Mouse (Mus musculus): Measurements from ENCODE around the gene Arl15. TPM values are rescaled to one million over a fixed set of nuclear protein-coding genes. Genes with fewer than 3 reads are reported as not detected.
A peak's percentile ranks its signal among the peaks of the same experiment; 100 is the strongest.

Arl15 gene
- polyA plus RNA-seq, 1 experiment from 2014 or later: 8.6 TPM

DNA sequence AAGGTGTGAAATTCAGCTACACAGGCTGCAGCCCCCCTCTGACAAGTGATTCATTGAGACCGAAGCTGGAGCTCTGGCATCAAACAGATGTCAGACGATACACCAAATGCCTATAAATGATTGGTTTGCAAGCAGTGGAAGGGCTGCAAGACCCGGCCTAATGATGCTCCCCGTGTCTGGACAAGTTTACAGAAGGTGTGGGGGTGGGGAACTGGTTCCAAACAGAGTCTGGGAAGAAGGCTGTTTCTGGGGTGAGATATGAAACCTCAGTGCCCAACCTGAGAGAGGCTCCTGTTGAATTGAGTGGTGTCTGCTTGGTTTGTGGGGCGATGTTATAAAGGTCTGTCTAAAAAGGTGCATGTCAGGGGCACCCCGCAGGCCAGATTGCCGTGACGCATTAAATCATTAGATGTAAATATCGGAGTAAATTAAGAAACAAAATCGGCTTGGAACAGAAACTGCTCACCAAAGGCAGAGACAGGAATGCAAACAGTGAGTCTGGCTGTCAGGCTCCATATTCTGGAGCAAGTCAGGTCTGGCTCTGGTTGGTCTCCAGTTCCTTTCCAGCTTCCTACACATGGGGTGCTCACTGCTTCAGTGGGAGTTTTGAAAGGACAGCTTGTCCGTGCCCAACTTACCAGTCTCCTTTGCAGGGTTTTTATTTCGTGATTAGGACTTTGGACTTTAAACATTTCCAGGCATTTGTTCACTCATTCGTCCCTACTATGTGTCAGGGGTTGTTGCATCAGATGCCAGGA is 365.5 kb downstream of the Arl15 start:
- Histone ChIP-seq H3K36me3 (ENCODE audit: control insufficient read depth, insufficient read depth, low read length) (no peaks in the 10 kb centered on the region), H3K4me1 (replicated peaks; ENCODE audit: control insufficient read depth, insufficient read depth, low read length) (peaks cover 3% of the 10 kb centered on the region; the same call in 1 of the 2 replicates), H3K27me3 (replicated peaks; ENCODE audit: control insufficient read depth, insufficient read depth, low read length) (no peaks in the 10 kb centered on the region), H3K27ac (ENCODE audit: low read depth) (no peak overlapping the region), H3K4me2 (ENCODE audit: low read length) (no peak overlapping the region), H3K9ac (ENCODE audit: low read length) (no peak overlapping the region), H3K9me3 (ENCODE audit: control insufficient read depth, low read length) (no peaks in the 10 kb centered on the region), H3K4me3 (ENCODE audit: low read depth, low read length) (no peak overlapping the region)
- WGBS: 31% methylated on average over 13 of the region's 13 CpGs
- DNase-seq (ENCODE audit: low spot score): peak; percentile 52
- no peak for ATAC-seq (replicated peaks; ENCODE audit: low FRiP score, low TSS enrichment, low read depth)

DNA sequence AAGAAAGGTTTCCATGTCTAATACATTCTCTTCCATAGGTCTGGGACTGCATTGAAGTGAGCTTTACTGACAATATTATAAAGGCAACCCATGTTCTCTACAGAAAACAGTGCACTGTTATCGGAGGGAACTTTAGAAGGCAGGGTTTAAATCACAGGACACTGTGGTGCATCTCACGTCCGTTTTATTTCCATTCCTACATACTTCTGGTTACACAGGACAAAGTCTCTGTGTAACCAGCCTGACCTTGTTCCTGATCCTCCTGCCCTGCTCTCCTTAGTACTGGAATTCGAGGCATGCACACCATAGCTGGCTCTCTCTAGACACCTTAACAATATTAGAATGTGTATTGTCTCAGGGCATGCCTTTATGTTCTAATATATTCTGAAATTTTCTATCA is 368.4 kb downstream of the Arl15 start:
- DNase-seq (ENCODE audit: low spot score): no peak
- H3K9me3 ChIP-seq (ENCODE audit: control insufficient read depth, low read length): no peaks in the 10 kb centered on the region
- H3K36me3 ChIP-seq (ENCODE audit: control insufficient read depth, insufficient read depth, low read length): no peaks in the 10 kb centered on the region
- no peak overlapping the region for H3K9ac ChIP-seq (ENCODE audit: low read length)
- no peak overlapping the region for H3K27ac ChIP-seq (ENCODE audit: low read depth)
- H3K4me3 ChIP-seq (ENCODE audit: low read depth, low read length): no peak overlapping the region
- 50% methylated on average over 4 of the region's 4 CpGs for WGBS
- H3K27me3 ChIP-seq (replicated peaks; ENCODE audit: control insufficient read depth, insufficient read depth, low read length): no peaks in the 10 kb centered on the region
- peaks cover 3% of the 10 kb centered on the region; the same call in 1 of the 2 replicates for H3K4me1 ChIP-seq (replicated peaks; ENCODE audit: control insufficient read depth, insufficient read depth, low read length)
- no peak overlapping the region for H3K4me2 ChIP-seq (ENCODE audit: low read length)
- ATAC-seq (replicated peaks; ENCODE audit: low FRiP score, low TSS enrichment, low read depth): no peak

DNA sequence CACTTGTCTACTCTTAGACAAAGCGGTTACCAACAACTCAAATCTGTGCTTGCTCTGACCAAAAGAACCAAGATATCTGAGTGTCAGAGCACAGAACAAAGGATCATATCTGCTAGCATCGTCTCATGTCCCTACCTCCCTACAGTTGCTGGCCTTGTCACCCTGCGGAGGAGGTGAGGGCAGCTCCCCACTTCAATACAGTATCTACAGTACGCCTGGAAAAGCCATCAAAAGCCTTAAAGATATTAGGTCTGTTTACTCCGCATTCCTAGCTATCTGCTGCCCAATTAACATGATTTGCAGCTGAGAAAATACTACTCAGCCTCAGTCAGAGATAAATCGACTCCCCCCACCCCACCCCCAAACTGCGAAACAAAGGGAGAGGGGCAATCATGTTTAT is 371.3 kb downstream of the Arl15 start:
- 56% methylated on average over 7 of the region's 7 CpGs for WGBS
- no peak overlapping the region for H3K4me3 ChIP-seq (ENCODE audit: low read depth, low read length)
- DNase-seq (ENCODE audit: low spot score) (no peak), ATAC-seq (replicated peaks; ENCODE audit: low FRiP score, low TSS enrichment, low read depth) (no peak)
- H3K36me3 ChIP-seq (ENCODE audit: control insufficient read depth, insufficient read depth, low read length): no peaks in the 10 kb centered on the region
- H3K27me3 ChIP-seq (replicated peaks; ENCODE audit: control insufficient read depth, insufficient read depth, low read length): no peaks in the 10 kb centered on the region
- H3K4me1 ChIP-seq (replicated peaks; ENCODE audit: control insufficient read depth, insufficient read depth, low read length): 0 out of 2 replicates have a peak, but pooled peaks cover 3% of the 10 kb centered on the region
- H3K4me2 ChIP-seq (ENCODE audit: low read length): no peak overlapping the region
- H3K9ac ChIP-seq (ENCODE audit: low read length): no peak overlapping the region
- H3K9me3 ChIP-seq (ENCODE audit: control insufficient read depth, low read length): no peaks in the 10 kb centered on the region
- no peak overlapping the region for H3K27ac ChIP-seq (ENCODE audit: low read depth)

DNA sequence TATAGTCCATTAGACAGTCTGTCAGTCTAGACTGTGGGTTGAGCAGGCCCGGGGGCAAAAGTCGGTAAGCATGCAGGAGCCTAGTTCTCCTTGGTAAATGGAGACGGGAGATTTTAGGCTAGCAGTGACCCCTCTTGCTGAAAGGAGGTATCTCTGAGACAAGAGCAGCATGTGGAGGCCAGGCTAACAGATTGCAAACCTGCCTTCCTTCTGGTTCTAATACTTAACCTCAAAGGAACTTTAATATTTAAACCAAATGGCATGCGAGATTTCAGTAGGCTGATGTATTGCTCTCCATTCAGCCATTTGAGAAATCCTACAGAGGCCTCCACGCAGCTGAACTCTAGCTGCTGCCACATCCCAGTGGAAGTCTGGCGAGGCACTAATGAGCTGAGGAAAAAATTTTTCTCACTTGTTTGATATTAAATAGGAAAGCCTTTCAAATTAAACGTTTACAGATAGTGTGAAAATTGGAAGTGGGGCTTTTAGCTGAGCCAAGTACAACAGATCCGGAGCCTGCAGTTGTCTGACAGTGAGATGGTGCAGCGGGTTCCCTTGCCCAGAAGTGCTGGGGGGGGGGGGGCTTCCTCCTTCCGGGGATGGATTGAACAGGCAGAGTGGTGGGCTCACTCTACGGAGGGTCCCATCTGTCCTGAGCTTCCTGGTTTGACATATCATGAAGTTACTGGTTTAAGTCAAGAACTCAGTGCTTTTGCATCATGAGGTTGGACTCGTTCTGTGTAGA is 372.3 kb downstream of the Arl15 start:
- DNase-seq (ENCODE audit: low spot score) (no peak), ATAC-seq (replicated peaks; ENCODE audit: low FRiP score, low TSS enrichment, low read depth) (no peak)
- Histone ChIP-seq H3K4me3 (ENCODE audit: low read depth, low read length) (no peak overlapping the region), H3K9me3 (ENCODE audit: control insufficient read depth, low read length) (no peaks in the 10 kb centered on the region), H3K9ac (ENCODE audit: low read length) (no peak overlapping the region), H3K4me1 (replicated peaks; ENCODE audit: control insufficient read depth, insufficient read depth, low read length) (0 out of 2 replicates have a peak, but pooled peaks cover 3% of the 10 kb centered on the region), H3K27me3 (replicated peaks; ENCODE audit: control insufficient read depth, insufficient read depth, low read length) (no peaks in the 10 kb centered on the region), H3K4me2 (ENCODE audit: low read length) (no peak overlapping the region), H3K27ac (ENCODE audit: low read depth) (no peak overlapping the region), H3K36me3 (ENCODE audit: control insufficient read depth, insufficient read depth, low read length) (no peaks in the 10 kb centered on the region)
- WGBS: 34% methylated on average over 12 of the region's 12 CpGs

DNA sequence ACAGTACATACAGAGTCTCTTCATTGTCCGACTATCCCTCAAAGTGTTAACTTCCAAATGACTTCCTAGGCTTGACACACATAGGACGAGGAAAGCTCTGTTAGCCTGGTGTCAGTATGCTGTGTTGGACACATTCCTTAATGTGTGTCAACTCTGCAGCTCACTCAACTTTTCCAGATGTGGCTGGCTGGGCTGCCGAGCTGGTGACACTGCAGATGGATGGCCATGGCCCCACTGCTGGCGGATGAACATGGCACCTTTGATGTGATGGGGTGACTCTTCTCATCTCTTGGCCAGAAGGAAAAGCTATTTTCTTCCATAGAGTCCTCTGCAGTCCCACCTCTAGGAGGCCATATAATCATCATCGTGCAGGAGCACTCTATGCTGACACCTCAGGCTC is 375.8 kb downstream of the Arl15 start:
- Histone ChIP-seq H3K36me3 (ENCODE audit: control insufficient read depth, insufficient read depth, low read length) (no peaks in the 10 kb centered on the region), H3K4me1 (replicated peaks; ENCODE audit: control insufficient read depth, insufficient read depth, low read length) (no peaks in the 10 kb centered on the region), H3K27ac (ENCODE audit: low read depth) (no peak overlapping the region), H3K9me3 (ENCODE audit: control insufficient read depth, low read length) (no peaks in the 10 kb centered on the region), H3K27me3 (replicated peaks; ENCODE audit: control insufficient read depth, insufficient read depth, low read length) (no peaks in the 10 kb centered on the region), H3K4me2 (ENCODE audit: low read length) (no peak overlapping the region), H3K9ac (ENCODE audit: low read length) (no peak overlapping the region), H3K4me3 (ENCODE audit: low read depth, low read length) (no peak overlapping the region)
- WGBS: 67% methylated on average over 5 of the region's 5 CpGs
- ATAC-seq (replicated peaks; ENCODE audit: low FRiP score, low TSS enrichment, low read depth): no peak
- DNase-seq (ENCODE audit: low spot score): no peak

DNA sequence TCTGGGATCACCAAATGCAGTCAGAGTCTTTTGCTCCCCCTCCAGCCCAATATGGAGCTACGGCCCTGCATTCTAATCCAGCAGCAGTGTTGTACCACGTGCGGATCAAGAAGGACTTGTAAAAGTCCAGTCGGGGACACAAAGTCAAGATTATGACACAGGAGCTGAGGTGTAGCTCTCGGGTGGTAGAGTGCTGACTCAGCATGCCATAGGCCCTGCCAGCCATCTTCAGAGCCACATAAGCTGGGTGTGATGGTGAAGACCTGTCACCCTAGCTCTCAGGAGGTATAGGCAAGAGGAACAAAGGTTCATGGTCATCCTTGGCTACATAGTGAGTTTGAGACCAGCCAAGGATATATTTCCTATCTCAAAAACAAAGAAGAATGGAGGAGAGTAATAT is 377.2 kb downstream of the Arl15 start:
- 93% methylated on average over 5 of the region's 5 CpGs for WGBS
- no peak for DNase-seq (ENCODE audit: low spot score)

DNA sequence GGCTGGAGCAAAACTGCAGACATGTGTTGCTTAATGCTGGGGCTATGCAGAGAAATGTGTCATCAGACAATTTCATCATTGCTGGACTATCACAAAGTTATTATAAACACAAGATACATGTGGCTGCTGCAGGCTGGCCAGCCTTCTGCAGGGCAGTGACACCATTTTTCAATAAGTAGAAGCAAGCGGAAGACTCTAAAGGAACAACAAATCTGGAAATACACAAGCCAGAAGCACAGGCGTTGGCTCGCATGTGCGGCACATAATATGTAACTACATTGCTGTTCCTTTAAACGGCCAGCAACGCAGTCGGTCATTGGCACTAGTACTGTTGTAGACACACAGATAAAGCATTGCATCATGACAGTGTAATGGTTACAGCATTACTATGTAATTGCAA is 393.8 kb downstream of the Arl15 start:
- H3K4me3 ChIP-seq (ENCODE audit: low read depth, low read length): no peak overlapping the region
- no peaks in the 10 kb centered on the region for H3K36me3 ChIP-seq (ENCODE audit: control insufficient read depth, insufficient read depth, low read length)
- H3K9ac ChIP-seq (ENCODE audit: low read length): no peak overlapping the region
- DNase-seq (ENCODE audit: low spot score): no peak
- H3K9me3 ChIP-seq (ENCODE audit: control insufficient read depth, low read length): no peaks in the 10 kb centered on the region
- WGBS: 78% methylated on average over 7 of the region's 7 CpGs
- ATAC-seq (replicated peaks; ENCODE audit: low FRiP score, low TSS enrichment, low read depth): no peak
- H3K4me1 ChIP-seq (replicated peaks; ENCODE audit: control insufficient read depth, insufficient read depth, low read length): no peaks in the 10 kb centered on the region
- no peak overlapping the region for H3K27ac ChIP-seq (ENCODE audit: low read depth)
- no peaks in the 10 kb centered on the region for H3K27me3 ChIP-seq (replicated peaks; ENCODE audit: control insufficient read depth, insufficient read depth, low read length)
- no peak overlapping the region for H3K4me2 ChIP-seq (ENCODE audit: low read length)

More for the DNA sequence above, 377.2 kb downstream of the Arl15 start:
- ATAC-seq (replicated peaks; ENCODE audit: low FRiP score, low TSS enrichment, low read depth): no peak
- Histone ChIP-seq H3K4me2 (ENCODE audit: low read length) (no peak overlapping the region), H3K27ac (ENCODE audit: low read depth) (no peak overlapping the region), H3K4me3 (ENCODE audit: low read depth, low read length) (no peak overlapping the region), H3K4me1 (replicated peaks; ENCODE audit: control insufficient read depth, insufficient read depth, low read length) (no peaks in the 10 kb centered on the region), H3K27me3 (replicated peaks; ENCODE audit: control insufficient read depth, insufficient read depth, low read length) (no peaks in the 10 kb centered on the region), H3K9ac (ENCODE audit: low read length) (no peak overlapping the region), H3K9me3 (ENCODE audit: control insufficient read depth, low read length) (no peaks in the 10 kb centered on the region), H3K36me3 (ENCODE audit: control insufficient read depth, insufficient read depth, low read length) (no peaks in the 10 kb centered on the region)

DNA sequence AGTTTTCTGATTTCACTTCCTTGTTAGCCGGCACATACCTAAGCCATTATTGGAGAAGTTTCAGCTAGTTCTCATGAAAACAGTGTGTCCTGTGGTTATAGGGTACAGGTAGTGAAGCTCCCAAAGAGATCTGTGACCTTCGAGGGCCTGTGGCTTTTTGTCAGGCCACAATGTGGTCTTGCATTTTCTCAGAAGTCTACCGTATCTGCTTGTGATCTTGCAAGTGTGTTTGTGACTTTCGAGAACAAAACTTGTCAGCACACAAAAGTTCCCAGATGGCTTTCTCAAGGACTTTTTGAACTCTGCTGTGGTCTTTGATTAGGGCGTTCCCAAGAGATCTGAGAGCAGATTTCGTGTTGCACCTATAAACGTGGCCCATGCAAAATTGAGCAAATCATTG is 394.5 kb downstream of the Arl15 start:
- no peak for ATAC-seq (replicated peaks; ENCODE audit: low FRiP score, low TSS enrichment, low read depth)
- Histone ChIP-seq H3K27ac (ENCODE audit: low read depth) (no peak overlapping the region), H3K9me3 (ENCODE audit: control insufficient read depth, low read length) (no peaks in the 10 kb centered on the region), H3K27me3 (replicated peaks; ENCODE audit: control insufficient read depth, insufficient read depth, low read length) (no peaks in the 10 kb centered on the region), H3K4me1 (replicated peaks; ENCODE audit: control insufficient read depth, insufficient read depth, low read length) (no peaks in the 10 kb centered on the region), H3K4me3 (ENCODE audit: low read depth, low read length) (no peak overlapping the region), H3K4me2 (ENCODE audit: low read length) (no peak overlapping the region), H3K36me3 (ENCODE audit: control insufficient read depth, insufficient read depth, low read length) (no peaks in the 10 kb centered on the region), H3K9ac (ENCODE audit: low read length) (no peak overlapping the region)
- 92% methylated on average over 7 of the region's 7 CpGs for WGBS
- peak; percentile 32 for DNase-seq (ENCODE audit: low spot score)

Measured in intestine, embryonic 14.5 days (tissue).